Mouse (Mus musculus) myocyte (in vitro differentiated cells): ENCODE results near the gene Dgki.

Source experiments
- CEBPB ChIP-seq: IDR thresholded peaks from 2 replicates; pipeline ENCODE4 v1.6.1; 2011; ENCODE audit warnings: mild to moderate bottlenecking, moderate library complexity; ENCODE audit not compliant: poor library complexity, insufficient read depth, severe bottlenecking
- E2F4 ChIP-seq: IDR thresholded peaks from one replicate; pipeline ENCODE4 v1.6.1; 2011; ENCODE audit warnings: mild to moderate bottlenecking, control low read depth, moderate library complexity; ENCODE audit not compliant: insufficient read depth
- MAX ChIP-seq: IDR thresholded peaks from one replicate; pipeline ENCODE4 v1.6.1; 2011; ENCODE audit warnings: low read depth, mild to moderate bottlenecking, control low read depth
- MYOD1 ChIP-seq, 3 experiments: IDR thresholded peaks; one replicate each; pipeline ENCODE4 v1.6.1; 2011; ENCODE audit warnings: control low read depth in 2 of 3, low read depth in 2 of 3, mild to moderate bottlenecking in 2 of 3, moderate library complexity in 1 of 3; ENCODE audit not compliant: insufficient read length in 2 of 3, control insufficient read depth in 1 of 3
- MYOG ChIP-seq, 3 experiments: IDR thresholded peaks; one replicate each; pipeline ENCODE4 v1.6.1; 2011; ENCODE audit warnings: control low read depth in 2 of 3, low read depth in 2 of 3, mild to moderate bottlenecking in 2 of 3; ENCODE audit not compliant: insufficient read length in 2 of 3, control insufficient read depth in 1 of 3, insufficient read depth in 1 of 3
- POLR2A ChIP-seq: IDR thresholded peaks from one replicate; pipeline ENCODE4 v1.6.1; 2011; ENCODE audit warnings: low read depth, mild to moderate bottlenecking, control low read depth, moderate library complexity; ENCODE audit not compliant: insufficient read length
- POLR2AphosphoS2 ChIP-seq: IDR thresholded peaks from one replicate; pipeline ENCODE4 v1.6.1; 2011; ENCODE audit warnings: low read depth, control low read depth; ENCODE audit not compliant: insufficient read length
- SRF ChIP-seq: IDR thresholded peaks from one replicate; pipeline ENCODE4 v1.6.1; 2011; ENCODE audit warnings: low read depth; ENCODE audit not compliant: control insufficient read depth, insufficient read length
- TCF12 ChIP-seq: IDR thresholded peaks from one replicate; pipeline ENCODE4 v1.6.1; 2011; ENCODE audit warnings: mild to moderate bottlenecking, control low read depth; ENCODE audit not compliant: poor library complexity, insufficient read depth, severe bottlenecking
- USF1 ChIP-seq: IDR thresholded peaks from one replicate; pipeline ENCODE4 v1.6.1; 2011; ENCODE audit warnings: low read depth, mild to moderate bottlenecking, control low read depth, moderate library complexity

DNA sequence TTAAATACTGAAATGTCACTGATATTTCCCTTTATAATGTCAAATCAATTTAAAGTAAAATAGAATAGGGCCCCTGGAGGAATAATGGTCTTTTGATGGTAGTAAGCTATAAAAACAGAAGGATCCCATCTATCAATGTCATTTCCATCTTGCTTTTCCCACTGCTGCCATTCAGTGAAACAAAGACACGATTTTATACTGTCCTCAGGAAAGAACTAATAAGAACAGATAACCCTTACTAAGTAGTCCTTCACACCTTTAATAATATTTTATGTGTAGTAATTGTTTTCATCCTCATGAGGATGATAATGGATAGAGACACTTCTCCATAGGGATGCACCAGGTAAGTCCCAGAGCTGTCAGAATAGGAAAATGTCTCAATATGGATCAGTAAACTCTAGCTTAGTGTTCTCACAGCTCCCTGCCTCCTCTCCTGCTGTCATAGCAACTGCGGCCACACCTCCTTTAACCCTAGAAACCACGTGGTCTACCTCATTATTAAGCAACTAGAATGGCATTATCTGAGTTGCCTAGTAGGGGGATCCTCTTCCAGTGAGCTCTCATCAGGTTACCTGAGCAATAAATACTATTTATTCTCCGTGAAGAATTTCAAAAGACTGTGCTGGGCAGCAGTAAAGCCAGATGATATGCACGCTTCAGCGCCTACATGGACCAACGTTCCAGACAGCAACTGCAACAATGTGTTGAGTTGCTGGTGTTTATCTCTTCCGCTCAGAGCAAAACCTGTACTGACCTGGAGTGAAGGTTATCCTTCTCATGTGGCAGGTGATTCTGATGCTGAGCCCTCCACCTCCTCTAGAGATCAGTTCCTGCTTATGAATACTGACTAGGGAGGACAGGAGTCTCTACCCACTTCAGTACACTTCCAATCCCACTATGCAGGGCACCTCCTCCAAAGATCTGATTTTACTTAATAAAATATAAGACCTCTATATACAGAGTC is 210.6 kb downstream of the Dgki start:
- no peak for TF ChIP-seq TCF12
- TF ChIP-seq MAX = no peak
- no peak for TF ChIP-seq E2F4
- TF ChIP-seq POLR2A = no peak
- TF ChIP-seq USF1 = no peak
- TF ChIP-seq MYOD1 (IDR thresholded peaks at IDR 0.05; ENCODE audit: control insufficient read depth in 1 of 3, insufficient read length in 2 of 3, low read depth in 2 of 3) = no peak
- no peak for TF ChIP-seq POLR2AphosphoS2
- TF ChIP-seq SRF = no peak
- no peak for TF ChIP-seq CEBPB
- TF ChIP-seq MYOG (IDR thresholded peaks at IDR 0.05; ENCODE audit: control insufficient read depth in 1 of 3, insufficient read depth in 1 of 3, insufficient read length in 2 of 3, low read depth in 2 of 3) = no peak
